Mouse (Mus musculus) midbrain, embryonic 14.5 days (tissue): ENCODE measurements around the gene Bbof1. TPM values are rescaled to one million over a fixed set of nuclear protein-coding genes. Genes with fewer than 3 reads are reported as not detected.

Source experiments
- polyA plus RNA-seq: library from polyadenylated mRNA; unstranded; fragments of >200 nt; fragmentation: Nextera tagmentation; extraction: Ambion mirVana; gene quantifications from 2 replicates; pipeline ENCODE4 v1.2.1, GENCODE M21; 2014

Gene Bbof1
- polyA plus RNA-seq, 1 experiment from 2014 or later: 3.4 TPM

Other genes with a start within 250 kb of the Bbof1 start
- 2.7 and 4.3 TPM in 2 replicates for gene Elmsan1, start 190.2 kb upstream of the Bbof1 start, polyA plus RNA-seq
- gene Ptgr2, start 123.8 kb upstream of the Bbof1 start, polyA plus RNA-seq: 14.0 and 14.4 TPM in 2 replicates
- gene Zfp410, start 92.2 kb upstream of the Bbof1 start, polyA plus RNA-seq: 62.9 and 79.8 TPM in 2 replicates
- gene Coq6, start 47.4 kb upstream of the Bbof1 start, polyA plus RNA-seq: 46.9 and 47.9 TPM in 2 replicates
- gene Fam161b, start 47.2 kb upstream of the Bbof1 start, polyA plus RNA-seq: 15.9 TPM in 2 replicates
- gene Entpd5, start within 50 bp of the Bbof1 start, polyA plus RNA-seq: 6.4 and 12.1 TPM in 2 replicates
- 21.8 and 22.6 TPM in 2 replicates for gene Rnf113a2, start 8.1 kb downstream of the Bbof1 start, polyA plus RNA-seq
- 29.6 and 39.4 TPM in 2 replicates for gene Aldh6a1, start 41.9 kb downstream of the Bbof1 start, polyA plus RNA-seq
- gene Lin52, start 42.4 kb downstream of the Bbof1 start, polyA plus RNA-seq: 37.1 and 41.5 TPM in 2 replicates
- 2.7 and 4.0 TPM in 2 replicates for gene Vsx2, start 160.7 kb downstream of the Bbof1 start, polyA plus RNA-seq
- 8.6 and 8.7 TPM in 2 replicates for gene Abcd4, start 208.3 kb downstream of the Bbof1 start, polyA plus RNA-seq
- gene Vrtn, start 231.9 kb downstream of the Bbof1 start, polyA plus RNA-seq: 0.32 TPM in 1 of 2 replicates, not detected in the other